Mouse (Mus musculus): ENCODE results near the gene Tbc1d2b.

Gene Tbc1d2b

DNA sequence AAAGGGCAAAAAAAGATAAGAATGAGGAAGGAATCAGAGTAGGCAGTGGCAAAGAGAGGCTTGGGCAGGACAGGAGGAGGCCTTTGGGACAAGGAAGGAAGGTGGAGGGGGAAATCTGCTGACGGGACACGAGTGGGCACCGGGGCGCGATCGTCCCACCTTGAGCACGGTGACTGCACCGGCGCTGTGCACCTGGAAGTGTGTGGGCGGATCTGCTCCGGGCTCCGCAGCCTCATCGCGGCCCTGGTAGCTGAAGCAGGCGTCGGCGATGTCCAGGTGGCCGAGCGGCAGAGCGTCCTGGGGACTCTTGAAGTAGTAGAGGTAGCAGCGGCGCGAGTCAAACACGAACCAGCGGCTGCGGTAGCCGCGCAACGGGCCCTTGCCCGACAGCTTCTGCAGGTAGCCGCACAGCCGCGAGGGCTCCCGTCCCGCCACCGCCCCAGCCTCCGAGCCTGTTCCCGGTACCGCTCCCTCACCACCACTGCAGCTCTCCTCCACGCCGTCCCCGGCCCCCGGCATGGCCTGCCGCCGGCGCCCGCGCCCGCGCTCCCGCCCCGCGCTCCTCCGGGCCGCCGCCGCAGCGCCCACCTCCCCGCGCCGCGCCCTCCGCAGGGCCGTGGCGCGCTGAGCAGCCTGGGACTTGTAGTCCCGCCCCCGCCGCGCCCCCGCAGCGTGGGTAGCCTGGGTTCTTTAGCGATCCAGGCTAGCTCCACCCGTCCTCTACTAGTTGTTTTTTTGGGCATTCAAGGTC lies at the start of gene Tbc1d2b:
TSS of gene Tbc1d2b (minus strand) at position 612 of the 751 bp plus-strand sequence.
- peak; percentile 85 for DNase-seq (ENCODE audit: low spot score)

DNA sequence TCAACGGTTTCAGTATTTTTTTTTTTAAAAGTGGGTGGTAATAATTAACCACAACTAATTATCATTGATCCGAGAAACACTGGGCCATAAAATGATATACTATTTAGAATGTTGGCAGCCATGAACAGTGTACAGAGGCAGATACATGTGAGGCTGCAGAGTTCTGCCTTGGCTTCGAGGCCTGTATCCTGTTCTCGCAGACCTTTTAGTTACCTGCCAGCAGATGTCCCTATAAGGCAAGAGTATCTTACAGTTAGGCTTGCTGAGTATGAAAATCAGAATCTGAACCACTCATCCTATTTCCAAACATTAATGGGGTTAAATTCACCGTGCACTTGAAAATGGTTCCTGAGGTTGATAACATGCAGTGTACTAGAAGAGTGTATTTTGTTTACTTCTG lies 45.7 kb upstream of the Tbc1d2b start:
- no peak for DNase-seq (ENCODE audit: low spot score)

DNA sequence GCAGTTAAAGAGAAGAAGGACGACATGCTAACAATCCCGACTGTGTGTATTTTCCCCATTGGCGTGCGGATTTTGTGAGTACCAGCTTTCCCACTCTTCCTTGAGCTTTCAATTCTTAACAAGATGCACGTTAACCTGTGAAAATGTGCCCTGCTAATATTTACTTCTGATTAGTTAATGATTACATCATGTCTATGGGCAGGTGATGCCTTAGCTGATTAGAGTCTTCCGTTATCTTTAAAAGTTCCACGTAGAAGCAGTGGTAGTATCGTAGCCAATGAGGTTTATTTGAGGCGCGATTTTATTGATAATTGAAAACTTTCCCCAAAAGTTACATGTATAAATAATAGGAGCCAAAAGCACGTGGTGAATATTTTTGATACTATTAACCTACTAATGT lies 45.1 kb upstream of the Tbc1d2b start:
- no peak for DNase-seq (ENCODE audit: low spot score)

DNA sequence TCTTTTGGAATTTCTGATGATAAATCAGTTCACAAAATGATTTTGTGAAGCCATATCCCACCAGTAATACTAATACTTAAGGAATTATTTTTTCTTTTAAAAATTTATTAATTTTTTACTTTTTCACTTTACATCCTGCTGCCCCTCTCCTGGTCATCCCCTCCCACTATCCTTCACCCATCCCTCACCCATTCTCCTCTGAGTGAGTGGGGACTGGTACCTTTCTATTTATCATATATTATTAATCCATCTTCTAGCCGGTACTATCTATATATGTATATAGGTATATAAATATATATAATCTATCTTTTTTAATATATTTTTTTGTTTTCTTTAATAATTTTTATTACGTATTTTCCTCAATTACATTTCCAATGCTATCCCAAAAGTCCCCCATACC lies 33.6 kb upstream of the Tbc1d2b start:
- no peak for DNase-seq (ENCODE audit: low spot score)

DNA sequence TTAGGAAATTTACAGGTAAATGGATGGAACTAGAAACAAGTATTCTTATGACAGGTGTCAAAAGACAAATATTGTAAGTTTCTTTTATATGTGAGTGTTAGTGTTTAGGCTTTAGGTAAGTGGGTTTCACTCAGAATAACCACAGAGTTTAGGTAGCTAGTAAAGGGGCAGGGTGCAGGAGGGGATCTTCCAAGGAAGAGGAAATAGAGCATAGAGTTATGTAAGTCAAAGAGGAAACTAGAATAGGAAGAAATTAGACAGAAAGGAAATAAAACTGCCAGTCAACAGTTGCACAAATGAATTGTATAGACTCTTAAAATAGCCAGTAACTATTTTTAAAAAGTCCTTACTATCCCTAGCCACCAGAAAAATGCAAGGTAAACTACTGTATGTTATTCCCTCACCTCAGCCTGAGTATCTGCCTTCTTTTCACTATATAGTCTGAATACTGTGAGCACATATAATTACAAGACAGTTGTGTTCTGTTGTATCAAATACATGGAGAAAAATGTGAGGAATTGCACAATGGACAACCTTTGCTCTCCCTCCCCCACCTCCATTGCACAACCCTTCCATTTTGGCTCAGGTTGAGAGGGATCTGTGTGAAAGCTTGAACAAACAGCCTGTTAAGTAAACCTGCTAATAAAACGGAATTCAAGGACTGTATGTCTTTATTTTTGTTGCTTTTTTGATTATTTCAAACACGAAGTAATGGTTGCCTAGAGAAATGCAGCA lies 32.7 kb upstream of the Tbc1d2b start:
- DNase-seq (ENCODE audit: low spot score), result no peak

DNA sequence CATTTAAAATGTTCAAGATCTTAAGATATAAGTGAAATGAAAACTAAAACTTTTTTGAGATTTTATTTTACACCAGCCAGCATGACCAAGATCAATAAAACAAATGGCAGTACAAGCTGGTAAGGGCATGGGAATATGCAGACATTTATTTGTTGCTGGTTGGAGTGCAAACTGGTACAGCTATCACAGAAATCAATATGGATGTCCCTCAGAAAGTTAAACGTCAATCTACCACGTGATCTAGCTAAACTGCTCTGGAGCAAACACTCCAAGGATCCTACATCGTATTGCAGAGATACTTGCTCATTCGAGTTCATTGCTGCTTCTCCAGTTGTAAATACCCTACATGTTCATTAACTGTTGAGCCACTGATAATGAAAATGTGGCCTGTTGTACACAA lies 32.1 kb upstream of the Tbc1d2b start:
- DNase-seq (ENCODE audit: low spot score), result no peak

DNA sequence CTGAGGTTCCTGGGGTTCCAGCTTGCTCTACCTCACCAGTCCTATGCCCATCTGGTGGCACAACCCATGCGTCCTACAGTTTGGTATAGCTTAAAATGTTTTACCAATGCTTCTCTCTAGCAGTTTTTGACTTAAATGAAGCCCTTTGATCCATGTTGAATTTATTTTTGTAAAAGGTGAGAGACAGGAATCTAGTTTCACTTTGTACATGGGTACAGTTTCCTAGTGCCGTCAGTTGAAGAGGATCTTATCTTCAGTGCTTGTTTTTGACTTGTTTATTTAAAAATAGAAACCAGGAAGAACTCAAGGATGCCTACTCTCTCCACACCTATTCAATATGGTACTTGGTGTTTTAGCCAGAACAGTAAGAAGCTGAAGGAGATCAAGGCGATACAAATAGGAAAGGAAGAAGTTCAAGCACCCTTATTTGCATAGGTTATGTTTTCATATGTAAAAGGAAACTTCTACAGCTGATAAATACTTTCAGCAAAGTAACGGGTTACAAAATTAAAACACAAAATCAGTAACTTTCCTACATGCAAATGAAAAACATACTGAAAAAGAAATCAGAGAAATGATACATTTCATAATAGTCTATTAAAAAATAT lies 30.6 kb upstream of the Tbc1d2b start:
- no peak for DNase-seq (ENCODE audit: low spot score)

DNA sequence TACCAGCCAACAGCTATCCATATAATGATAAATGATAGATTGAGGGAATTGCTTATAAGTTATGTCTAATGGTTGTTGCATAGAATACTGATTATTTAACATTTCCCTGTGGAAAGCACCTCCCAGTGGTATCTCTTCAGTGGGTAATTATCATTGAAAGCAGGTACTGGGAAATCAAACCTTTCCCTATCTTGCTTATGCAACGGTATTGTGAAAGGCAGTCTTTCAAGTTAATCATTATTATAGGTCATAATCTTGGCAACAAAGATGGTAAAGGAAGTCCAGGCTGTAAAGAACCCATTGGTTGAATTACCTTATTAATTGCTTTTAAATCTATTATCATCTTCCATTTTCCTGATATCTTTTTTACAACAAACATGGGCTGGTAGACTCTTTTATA lies 27.0 kb upstream of the Tbc1d2b start:
- DNase-seq (ENCODE audit: low spot score), result no peak

DNA sequence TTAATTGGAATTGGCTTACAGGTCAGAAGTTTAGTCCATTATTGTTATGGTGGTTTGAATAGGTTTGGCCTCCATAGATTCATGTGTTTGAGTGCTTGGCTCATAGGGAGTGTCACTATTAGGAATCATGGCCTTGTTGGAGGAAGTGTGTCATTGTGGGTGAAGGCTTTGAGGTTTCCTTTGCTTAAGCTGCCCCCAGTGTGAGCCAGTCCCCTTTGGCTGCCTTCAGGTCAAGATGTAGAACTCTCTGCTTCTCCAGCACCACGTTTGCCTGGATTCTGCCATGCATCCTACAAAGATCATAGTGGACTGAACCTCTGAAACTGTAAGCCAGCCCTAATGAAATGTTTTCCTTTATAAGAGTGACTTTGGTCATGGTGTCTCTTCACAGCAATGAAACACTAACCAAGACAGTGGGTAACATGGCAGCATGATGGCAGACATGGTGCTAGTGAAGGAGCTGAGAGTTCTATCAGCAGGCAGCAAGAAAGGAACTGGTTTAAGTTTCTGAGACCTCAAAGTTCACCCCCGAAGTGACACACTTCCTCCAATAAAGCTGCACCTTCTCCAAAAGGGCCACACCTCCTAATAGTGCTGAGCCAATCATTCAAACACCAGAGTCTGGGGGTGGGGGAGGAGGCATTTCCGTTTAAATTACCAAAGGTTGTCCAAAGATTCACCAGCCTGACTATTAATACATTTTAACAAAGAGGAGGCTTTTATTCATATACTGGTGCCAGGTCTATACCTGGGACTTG lies 23.2 kb upstream of the Tbc1d2b start:
- no peak for DNase-seq (ENCODE audit: low spot score)

DNA sequence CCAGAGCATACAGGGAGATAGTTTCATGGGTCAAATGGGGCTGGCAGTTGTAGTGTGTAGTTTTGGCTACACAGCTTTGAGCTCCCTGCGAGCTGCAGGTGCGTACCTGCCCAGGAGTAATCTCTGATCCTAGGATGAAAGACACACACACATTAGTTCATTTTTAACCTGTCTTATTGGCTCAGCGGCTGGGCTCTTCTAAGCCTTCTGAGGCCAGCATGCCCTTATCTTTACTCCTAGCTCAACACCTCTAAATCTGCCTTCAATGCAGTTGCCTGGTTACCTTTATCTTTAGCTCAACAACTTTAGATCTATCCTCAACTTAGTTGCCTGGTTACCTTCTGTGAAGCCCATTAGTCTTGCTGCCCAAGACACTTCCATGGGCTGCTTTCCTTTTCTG lies 7.8 kb upstream of the Tbc1d2b start:
- DNase-seq (ENCODE audit: low spot score), result no peak

DNA sequence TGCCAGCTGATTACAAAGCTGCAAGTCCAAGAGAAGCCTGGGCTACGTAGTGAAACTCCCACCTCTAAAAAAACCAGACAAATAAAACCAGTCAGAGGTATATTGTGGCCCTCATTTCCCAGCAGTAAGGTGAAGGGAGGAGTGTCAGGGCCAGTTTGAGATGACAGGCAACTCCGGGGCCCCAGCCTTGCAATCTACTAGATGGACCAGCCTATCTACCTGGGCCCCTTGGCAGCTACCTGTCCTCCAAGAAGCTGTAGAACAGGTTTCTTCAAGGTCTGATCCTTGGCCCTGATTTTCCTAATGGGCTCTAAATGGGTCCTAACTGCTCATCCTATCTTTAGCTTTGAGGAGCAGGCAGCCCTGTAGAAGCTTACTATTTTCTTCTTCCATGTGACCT lies 7.3 kb upstream of the Tbc1d2b start:
- no peak for DNase-seq (ENCODE audit: low spot score)

DNA sequence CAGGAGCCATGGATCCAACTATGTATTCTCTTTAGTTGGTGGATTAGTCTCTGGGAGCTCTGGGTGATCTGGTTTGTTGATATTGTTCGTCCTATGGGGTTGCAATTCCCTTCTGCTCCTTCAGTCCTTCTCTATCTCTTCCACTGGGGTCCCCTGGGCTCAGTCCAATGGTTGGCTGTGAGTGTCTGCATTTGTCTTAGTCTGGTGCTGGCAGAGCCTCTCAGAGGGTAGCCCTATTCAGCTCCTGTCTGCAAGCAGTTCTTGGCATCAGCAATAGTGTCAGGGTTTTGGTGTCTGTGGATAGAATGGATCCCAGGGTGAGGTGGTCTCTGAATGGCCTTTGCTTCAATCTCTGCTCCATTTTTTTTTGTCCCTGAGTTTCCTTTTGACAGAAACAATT lies 6.2 kb upstream of the Tbc1d2b start:
- DNase-seq (ENCODE audit: low spot score), result no peak

DNA sequence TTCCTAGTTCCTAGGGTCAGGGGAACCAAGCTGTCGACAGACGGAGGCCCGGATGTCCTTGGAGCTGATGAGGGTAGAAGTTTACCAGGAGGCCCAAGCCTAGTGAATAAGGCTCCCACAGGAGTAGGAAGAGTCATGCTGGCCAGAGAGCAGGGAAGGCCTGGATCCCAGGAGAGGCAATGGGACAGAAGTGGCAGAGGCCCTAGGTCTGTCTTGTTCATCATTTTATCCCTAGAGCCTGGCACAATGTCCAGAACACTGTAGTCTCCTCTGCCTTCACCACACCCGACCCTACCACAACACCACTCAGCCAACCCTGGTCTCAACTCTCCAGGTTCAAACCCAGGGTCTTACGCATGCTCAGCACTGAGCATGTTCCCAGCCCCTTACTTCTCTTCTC lies 5.3 kb upstream of the Tbc1d2b start:
- DNase-seq (ENCODE audit: low spot score), result peak; percentile 23

DNA sequence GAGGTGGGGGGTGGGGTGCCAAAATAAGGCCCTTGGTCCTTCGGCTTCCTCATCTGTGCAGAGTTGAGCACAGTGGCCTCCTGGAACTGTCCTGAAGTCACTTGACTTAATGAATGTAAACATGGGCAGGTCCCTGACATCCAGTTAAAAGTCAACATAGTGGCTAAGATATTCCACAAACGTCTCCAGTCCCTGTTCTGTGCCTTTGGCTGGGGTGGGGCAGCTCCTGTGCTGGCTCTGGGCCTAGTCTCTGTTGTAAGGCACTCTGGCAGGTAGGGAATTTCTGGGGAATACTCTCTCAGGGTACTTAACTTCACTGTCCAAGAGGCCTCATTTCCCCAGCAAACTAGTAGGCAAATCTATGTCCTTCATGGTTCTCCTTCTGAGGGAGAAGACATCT lies 4.9 kb upstream of the Tbc1d2b start:
- peak; percentile 23 for DNase-seq (ENCODE audit: low spot score)

DNA sequence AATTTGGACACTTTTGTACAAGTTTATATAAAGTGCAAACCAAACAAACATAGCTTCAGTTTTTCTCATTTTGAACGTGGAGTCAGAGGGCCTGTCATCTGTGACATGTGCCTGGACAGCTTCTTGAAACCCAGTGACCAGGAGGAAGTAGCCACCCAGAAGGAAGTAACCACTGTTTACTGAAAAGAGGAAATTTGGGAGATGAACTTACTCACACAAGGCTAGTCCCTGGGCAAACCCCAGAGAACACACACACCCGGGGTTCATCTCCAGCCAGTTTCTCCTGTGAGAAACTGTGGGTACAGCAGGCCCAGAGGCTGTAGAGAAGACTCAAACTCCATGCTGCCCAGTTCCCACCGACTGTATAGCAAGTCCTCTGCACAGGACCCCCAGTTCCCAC lies 3.9 kb upstream of the Tbc1d2b start:
- peak; percentile 28 for DNase-seq (ENCODE audit: low spot score)

DNA sequence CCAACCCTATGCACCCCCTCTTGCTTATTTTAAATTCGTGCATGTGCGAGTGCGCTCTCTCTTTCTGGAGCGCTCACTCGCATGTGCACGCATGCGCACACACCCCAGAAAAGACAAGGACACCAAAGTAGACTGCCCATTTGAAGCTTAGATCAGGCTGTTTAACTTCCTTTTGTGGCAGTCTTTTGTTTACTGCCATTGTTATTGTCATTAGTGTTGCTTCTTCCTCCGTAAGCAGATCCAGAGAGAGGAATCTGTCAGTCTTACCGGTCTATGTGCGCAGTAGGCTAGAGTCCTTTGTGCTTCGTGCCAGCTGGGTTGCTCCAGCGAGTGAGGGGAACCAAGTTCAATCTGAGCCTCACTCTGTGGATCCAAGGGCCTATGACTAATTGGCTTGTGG lies 1.7 kb upstream of the Tbc1d2b start:
- peak; percentile 33 for DNase-seq (ENCODE audit: low spot score)

DNA sequence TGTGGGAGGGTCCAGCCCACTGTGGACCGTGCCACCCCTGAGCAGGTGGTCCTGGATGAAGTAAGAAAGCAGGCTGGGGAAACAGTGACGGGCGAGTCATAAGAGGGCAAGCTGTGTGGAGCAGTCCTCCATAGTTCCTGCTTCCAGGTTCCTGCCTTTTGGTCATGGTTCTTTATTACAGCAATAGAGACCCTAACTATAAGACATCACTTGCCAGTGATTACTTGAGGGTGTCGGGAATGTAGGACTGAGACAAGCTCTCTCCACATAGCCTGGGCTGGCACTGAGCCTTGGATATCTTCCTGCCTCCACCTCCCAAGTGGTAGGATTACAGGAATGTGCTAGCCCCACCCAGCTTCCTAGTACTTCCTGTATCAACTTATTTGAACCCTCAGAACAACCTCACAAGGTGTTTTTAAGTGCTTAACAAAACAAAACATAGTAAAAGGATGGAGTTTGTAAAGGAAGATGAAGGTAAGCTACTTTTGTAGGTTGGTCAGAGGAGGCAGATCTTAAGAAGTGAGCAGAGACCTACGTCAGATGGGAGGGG lies 1.0 kb upstream of the Tbc1d2b start:
- DNase-seq (ENCODE audit: low spot score), result peak; percentile 34

DNA sequence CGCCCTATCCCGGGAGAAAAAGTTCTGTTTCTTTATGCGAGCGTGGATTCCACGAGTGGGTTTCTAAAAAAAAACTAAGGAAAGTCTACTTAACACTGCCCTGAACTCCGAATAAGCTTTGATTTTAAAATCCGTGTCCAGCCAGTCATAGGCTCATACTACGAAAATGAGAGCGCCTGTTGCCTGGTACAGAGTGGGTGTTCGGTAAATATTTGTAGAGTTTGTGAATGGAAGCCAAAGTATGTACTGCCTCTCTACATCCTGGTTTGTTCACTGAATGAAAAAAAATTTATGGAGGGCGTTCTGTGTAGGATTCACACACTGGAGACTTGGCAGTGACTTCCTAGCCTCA lies 316 bp upstream of the Tbc1d2b start:
- no peak for DNase-seq (ENCODE audit: low spot score)

DNA sequence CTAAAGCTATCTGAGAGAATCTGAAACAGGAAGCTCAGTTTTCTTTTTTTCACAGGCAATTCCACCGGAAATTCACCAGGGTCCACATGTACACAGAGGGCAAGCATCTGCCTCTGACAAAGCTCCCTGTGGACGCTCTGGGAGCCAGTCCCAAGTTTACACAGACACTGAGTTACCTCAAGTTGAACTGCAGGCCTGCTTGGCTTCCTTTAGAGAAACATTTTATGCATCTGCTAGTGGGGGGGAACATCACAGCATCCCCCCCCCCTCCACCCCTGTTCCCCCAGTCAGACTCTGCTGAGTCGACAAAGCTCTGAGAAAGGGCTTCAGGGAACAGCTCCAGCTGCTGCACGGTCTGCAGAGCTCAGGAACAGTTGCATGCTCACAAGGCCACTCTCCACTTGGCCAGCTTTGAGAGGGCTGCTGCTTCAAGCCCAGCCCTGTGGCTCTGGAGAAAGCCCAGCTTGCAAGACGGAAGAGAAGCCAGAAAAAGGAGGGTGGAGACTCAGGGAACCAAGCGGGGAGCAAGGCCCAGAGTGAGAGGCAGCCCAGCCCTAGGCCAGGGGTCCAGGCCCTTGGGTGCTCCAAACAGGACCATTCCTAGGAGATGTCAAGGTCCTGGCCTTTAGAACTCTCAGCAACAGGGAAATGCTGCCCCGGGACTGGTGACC lies 1.5 kb downstream of the Tbc1d2b start:
- DNase-seq (ENCODE audit: low spot score), result peak; percentile 65

DNA sequence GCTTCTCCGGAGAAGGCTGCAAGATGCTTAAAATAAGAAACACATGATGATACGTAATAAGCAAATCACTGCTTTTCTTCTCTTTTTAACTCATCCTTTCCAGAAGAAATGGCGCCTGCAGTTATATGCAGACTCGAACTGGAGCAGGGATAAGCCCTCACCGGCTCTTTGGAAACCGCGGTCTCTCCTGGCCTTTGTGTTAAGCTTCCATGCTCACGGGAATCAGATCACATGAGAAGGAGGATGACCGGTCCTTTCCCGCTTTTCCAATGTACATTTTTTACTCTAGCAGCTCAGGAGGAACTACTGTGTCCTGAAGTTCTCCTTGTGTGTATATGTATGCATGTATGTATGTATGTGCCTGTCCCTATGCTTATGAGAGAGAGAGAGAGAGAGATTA lies 3.7 kb downstream of the Tbc1d2b start:
- peak; percentile 27 for DNase-seq (ENCODE audit: low spot score)

DNA sequence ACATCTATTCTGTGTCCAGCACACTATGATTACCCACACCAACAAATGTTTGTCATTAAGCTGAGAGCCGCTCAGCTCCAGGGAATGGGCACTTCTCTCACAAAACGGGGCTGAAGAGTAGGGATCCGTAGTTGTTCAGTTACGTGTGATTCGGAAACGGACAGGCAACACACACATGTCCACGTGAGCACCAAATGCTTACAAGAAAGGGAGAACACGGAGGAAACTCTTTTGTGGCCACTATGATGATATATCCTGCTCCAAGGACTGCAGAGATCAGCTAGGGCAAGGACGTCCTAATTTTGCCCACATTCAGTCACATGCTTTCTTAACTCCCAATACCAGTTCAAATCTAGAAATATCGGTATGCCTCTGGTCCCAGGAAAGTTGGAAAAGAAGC lies 4.5 kb downstream of the Tbc1d2b start:
- DNase-seq (ENCODE audit: low spot score), result peak; percentile 34

Measured in testis, postnatal 10 days (tissue).